Mouse (Mus musculus) bone marrow macrophage, adult 2 months (primary cell): ENCODE data around the gene Hoxb9. TPM values are rescaled to one million over a fixed set of nuclear protein-coding genes. Genes with fewer than 3 reads are reported as not detected.

Experiments used
- H3K27ac ChIP-seq: 2 replicates; pipeline ENCODE4 v1.5.1; 2012; ENCODE audit warnings: low read depth, low read length; ENCODE audit not compliant: insufficient read depth
- H3K4me1 ChIP-seq: 2 replicates; pipeline ENCODE4 v1.6.1; 2012; ENCODE audit warnings: low read length; ENCODE audit not compliant: control insufficient read depth, insufficient read depth
- H3K4me3 ChIP-seq: 2 replicates; pipeline ENCODE4 v1.5.1; 2012; ENCODE audit warnings: mild to moderate bottlenecking, low read length, moderate library complexity; ENCODE audit not compliant: insufficient read depth
- CTCF ChIP-seq: IDR thresholded peaks from 2 replicates; pipeline ENCODE4 v1.5.1; 2012; ENCODE audit warnings: low read depth, mild to moderate bottlenecking, low read length, moderate library complexity
- POLR2A ChIP-seq: IDR thresholded peaks from 2 replicates; pipeline ENCODE4 v1.6.1; 2012; ENCODE audit warnings: mild to moderate bottlenecking, low read depth, low read length, borderline replicate concordance
- polyA plus RNA-seq: library from polyadenylated mRNA; stranded (reverse); fragments of >200 nt; gene quantifications from 2 replicates; pipeline ENCODE4 v1.2.4, GENCODE M21; 2012; ENCODE audit not compliant: missing spikeins, insufficient read depth, insufficient read length

Gene Hoxb9
- polyA plus RNA-seq, 1 experiment = not detected

- Histone ChIP-seq H3K4me1 (peaks cover 2% of the 10 kb centered on the region; the same call in 1 of the 2 replicates), H3K27ac (no peak overlapping the region), H3K4me3 (no peak overlapping the region)
- TF ChIP-seq POLR2A (no peak), CTCF (no peak)
These were observed 19.6 kb downstream of the Hoxb9 start for GRCm38 (mm10) chr11:96290705-96291355.

DNA sequence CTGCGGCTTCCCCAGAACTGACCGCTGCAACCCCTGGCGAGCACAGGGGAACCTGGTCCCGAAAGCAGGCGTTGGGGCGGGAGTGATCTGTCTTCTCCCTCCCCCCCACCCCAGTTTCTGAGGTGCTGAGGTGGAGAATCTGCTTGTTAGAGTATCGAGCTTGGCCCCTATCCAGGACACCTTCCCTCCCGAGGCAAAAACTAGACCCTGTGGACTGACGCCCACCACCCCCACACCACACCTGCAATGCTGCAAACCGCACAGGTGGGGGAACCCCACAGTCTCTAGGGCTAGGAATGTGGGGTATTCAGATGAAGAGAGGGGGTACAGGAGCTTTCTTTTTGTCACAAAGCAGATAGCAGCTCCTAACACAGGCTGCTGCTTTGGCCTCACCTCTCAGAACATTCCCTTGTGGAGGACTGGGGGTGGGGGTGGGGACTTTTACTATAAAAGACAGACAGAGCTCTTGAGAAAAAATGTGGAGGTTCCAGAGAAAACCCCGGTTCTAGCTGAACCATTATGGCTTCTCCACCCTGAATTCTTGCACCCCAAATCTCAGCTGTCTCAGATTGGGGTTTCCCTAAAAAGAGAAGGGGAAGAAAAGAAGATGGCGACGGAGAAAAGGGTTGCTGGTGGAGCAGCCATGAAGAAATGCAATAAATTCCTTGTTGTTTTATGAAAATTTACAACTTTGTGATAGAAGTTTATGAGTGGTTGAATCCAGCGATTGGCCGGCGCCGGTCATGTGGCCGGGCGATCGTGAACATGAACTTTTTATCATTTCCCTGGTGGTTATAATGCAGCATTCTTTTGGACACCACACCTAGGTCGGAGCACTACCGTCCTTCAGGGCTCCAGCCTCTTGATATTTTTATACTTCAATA, 20.7 kb downstream of the Hoxb9 start, which contains the start of gene Hoxb6:
Gene Hoxb6, plus strand, starts transcription at position 796 of the 884 bp plus-strand sequence.
- Histone ChIP-seq H3K4me3 (no peak within 1 kb of the TSS), H3K27ac (no peak within 1 kb of the TSS), H3K4me1 (no peaks in the 10 kb centered on the region)
- TF ChIP-seq CTCF = no peak
- no peak for TF ChIP-seq POLR2A

DNA sequence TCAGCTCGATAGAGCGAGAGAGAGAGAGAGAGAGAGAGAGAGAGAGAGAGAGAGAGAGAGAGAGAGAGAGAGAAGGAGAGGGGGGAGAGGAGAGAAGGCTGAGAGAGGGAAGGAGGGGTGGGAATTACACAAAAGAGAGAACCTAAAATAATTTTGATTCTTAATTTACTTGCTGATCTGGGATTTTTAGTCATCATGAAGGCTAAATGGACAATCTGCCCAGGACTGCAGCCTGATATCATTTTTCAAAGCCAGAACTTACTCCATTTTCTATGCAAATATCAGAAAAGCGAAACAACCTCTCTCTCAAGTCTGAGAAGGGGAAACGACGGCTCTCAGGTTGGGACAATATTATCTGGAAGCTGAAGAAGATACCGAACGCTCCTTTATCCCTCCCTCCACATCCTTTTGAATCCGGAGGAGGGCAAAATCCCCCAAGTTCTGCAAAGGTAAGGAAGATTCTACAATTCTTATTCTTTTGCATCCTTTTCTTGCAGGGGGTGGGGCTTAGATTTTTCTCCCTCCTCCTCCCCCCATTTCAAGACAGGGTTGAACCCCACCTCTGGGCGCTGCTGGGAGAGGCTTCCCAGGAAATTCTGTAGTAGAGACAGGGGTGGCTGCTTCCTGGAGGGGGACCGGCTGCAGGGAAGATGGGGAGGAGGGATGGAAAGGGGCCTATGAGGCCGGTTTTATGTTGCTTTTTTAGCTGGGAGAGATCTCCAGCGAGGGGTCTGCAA, 21.5 kb downstream of the Hoxb9 start:
- H3K4me3 ChIP-seq = no peak overlapping the region
- H3K27ac ChIP-seq = no peak overlapping the region
- TF ChIP-seq CTCF = no peak
- no peak for TF ChIP-seq POLR2A
- H3K4me1 ChIP-seq = no peaks in the 10 kb centered on the region

DNA sequence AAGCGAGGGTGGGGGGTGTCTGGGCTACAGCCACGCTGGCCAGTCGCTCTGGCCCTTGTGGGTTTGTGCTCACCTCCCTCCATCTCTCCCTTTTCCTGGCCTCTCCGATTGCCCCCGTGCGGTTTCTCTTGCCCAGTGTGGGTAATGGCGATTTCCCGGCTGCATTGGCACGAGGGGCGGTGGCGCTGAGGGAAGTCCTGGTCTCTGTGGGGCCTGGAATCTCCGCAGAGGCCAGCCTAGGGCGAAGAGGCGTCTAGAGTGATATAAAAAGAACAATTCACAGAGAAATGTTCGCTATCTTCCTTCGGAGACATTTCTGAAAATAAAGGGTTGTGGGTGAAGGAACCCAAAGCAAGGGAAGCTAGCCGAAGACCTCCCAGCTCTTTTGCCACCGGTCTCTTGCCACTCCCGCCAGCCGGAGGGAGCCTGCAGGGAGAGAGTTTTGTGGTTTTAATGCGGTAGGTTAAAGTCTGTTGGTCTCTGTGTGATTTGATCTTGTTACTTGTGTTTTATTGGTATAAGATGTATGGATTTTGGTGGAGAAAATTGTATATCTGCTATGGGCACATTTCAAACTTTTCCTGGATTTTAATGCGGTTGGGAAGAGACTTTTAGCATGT, 22.2 kb downstream of the Hoxb9 start:
- no peak overlapping the region for H3K4me3 ChIP-seq
- TF ChIP-seq POLR2A (no peak), CTCF (no peak)

DNA sequence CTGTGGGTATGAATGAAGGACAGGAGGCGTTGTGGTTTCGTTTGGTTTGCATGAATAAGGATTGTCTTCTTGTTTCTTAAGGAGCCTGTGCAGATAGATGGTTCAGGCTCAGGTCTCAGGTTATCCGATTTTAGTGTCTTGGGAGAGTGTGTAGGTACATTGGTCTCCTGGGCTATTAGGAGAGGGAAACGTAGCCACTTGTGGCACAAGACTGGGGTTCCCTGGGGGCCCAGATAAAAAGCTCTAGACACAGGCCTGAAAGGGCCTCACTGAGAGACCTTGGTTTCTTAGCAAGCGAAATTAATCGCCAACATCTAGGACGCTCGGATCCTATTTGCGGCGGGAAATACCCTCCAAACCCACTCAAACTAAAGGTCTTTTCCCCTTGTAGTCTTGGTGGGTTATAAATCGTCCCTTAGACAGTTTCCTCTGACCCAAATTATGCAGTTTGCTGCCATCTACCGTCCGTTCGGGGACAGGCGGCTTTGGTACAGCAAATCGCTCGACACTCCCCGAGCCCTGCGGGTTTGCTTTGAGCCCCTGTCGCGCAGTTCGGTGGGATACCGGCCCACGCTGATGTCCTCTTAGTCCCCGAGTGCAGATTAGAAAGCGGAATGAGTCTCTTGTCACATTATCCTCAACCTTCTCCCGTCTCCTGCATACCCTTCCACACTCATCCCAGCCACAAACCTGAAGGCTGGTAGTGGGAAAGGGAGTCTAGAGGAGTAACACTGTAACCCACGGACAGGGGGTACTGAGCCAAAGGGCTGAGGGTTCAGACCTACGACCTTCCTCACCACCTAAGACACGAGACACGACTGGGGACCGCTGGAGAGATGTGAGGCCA, 23.2 kb downstream of the Hoxb9 start:
- H3K4me3 ChIP-seq = no peak overlapping the region
- TF ChIP-seq CTCF (peak; percentile 58), POLR2A (no peak)
- no peaks in the 10 kb centered on the region for H3K4me1 ChIP-seq
- H3K27ac ChIP-seq = no peak overlapping the region

More for the DNA sequence above, 22.2 kb downstream of the Hoxb9 start:
- H3K4me1 ChIP-seq = no peaks in the 10 kb centered on the region
- H3K27ac ChIP-seq = no peak overlapping the region

DNA sequence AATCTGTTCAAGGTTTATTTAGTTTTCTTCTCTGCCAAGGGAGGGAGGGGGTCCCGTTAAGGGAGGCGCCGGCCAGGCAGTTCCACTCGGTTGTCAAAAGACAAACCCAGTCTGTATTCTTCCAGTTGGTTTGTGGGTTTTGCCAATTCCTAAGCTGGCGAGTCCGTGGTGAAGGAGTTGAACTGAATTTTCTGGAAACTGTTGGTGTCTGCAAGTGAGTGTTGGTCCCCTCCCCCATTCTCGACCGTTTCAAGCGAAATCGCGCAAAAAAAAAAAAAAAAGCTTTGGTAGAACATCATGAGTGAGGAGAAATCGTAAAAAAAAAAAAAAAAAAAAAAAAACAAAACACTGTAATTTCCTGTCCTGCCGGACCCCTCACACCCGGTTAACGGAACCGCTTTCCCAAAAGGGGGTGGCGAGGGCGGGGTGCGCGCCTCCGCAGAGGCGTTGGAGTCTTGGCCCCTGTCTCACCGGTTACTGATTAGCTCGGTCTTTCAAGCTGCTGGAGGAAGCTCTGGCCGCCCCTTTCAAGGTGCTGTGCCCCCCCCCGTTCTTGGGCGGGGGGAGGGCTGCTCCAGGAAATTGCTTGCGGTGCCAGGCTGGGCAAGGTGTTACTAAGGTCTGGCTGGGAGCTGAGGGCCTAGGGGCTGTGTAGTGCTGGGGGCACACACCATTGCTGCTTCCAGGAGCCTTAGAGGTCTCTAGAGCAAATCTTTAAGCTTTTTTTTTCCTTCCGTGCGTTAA, 24.0 kb downstream of the Hoxb9 start:
- TF ChIP-seq POLR2A = no peak
- TF ChIP-seq CTCF = no peak

GRCm38 (mm10) chr11:96296997-96297396, 25.7 kb downstream of the Hoxb9 start:
- H3K4me3 ChIP-seq = no peak overlapping the region
- no peaks in the 10 kb centered on the region for H3K4me1 ChIP-seq
- TF ChIP-seq CTCF = no peak
- TF ChIP-seq POLR2A = no peak
- no peak overlapping the region for H3K27ac ChIP-seq

More for the DNA sequence above, 24.0 kb downstream of the Hoxb9 start:
- H3K4me1 ChIP-seq = no peaks in the 10 kb centered on the region
- H3K4me3 ChIP-seq = no peak overlapping the region
- H3K27ac ChIP-seq = no peak overlapping the region

- TF ChIP-seq POLR2A = no peak
- no peak for TF ChIP-seq CTCF
- Histone ChIP-seq H3K27ac (no peak overlapping the region), H3K4me3 (no peak overlapping the region)
These were observed 26.2 kb downstream of the Hoxb9 start for GRCm38 (mm10) chr11:96297428-96297827.

More at GRCm38 (mm10) chr11:96297428-96297827, 26.2 kb downstream of the Hoxb9 start:
- no peaks in the 10 kb centered on the region for H3K4me1 ChIP-seq
